Mouse (Mus musculus) erythroblast, embryonic 14.5 days (primary cell): ENCODE results near the gene Poll. TPM values are rescaled to one million over a fixed set of nuclear protein-coding genes. Genes with fewer than 3 reads are reported as not detected.

Source experiments
- H3K27me3 ChIP-seq: 2 replicates; pipeline ENCODE4 v1.6.1; 2012; ENCODE audit warnings: inconsistent platforms; ENCODE audit not compliant: control insufficient read depth
- H3K36me3 ChIP-seq: 2 replicates; pipeline ENCODE4 v1.6.1; 2012; ENCODE audit warnings: mild to moderate bottlenecking, inconsistent platforms; ENCODE audit not compliant: control insufficient read depth
- H3K4me1 ChIP-seq: 2 replicates; pipeline ENCODE4 v1.6.1; 2012; ENCODE audit warnings: inconsistent platforms; ENCODE audit not compliant: control insufficient read depth
- H3K4me3 ChIP-seq: replicated peaks from 2 replicates; pipeline ENCODE3; 2012; ENCODE audit warnings: moderate library complexity, mild to moderate bottlenecking, inconsistent platforms
- H3K9me3 ChIP-seq: 2 replicates; pipeline ENCODE4 v1.6.1; 2012; ENCODE audit warnings: low read length, inconsistent platforms, mixed read lengths; ENCODE audit not compliant: control insufficient read depth
- GATA1 ChIP-seq: IDR thresholded peaks from 2 replicates; pipeline ENCODE4 v1.6.1; 2012; ENCODE audit warnings: low read length, inconsistent platforms, mixed read lengths
- TAL1 ChIP-seq: IDR thresholded peaks from 3 replicates; pipeline ENCODE4 v1.6.1; 2012; ENCODE audit warnings: low read length, inconsistent platforms, mixed read lengths
- polyA plus RNA-seq: library from polyadenylated mRNA; stranded (reverse); fragments of >175 nt; gene quantifications from 2 replicates; pipeline ENCODE4 v1.2.3, GENCODE M21; 2012

The Poll gene
- polyA plus RNA-seq, 1 experiment: 0.28 TPM

- H3K4me3 ChIP-seq: peak overlapping the region; percentile 47
- TF ChIP-seq TAL1 (no peak), GATA1 (no peak)
- H3K36me3 ChIP-seq: no peaks in the 10 kb centered on the region; the same call in none of the 2 replicates
- peaks cover 12% of the 10 kb centered on the region for H3K9me3 ChIP-seq
- H3K27me3 ChIP-seq: peaks cover 56% of the 10 kb centered on the region
- peaks cover 66% of the 10 kb centered on the region for H3K4me1 ChIP-seq
Observed at GRCm38 (mm10) chr19:45544152-45544924, 16.0 kb downstream of the Poll start.

- H3K27me3 ChIP-seq: peaks cover 54% of the 10 kb centered on the region
- H3K4me1 ChIP-seq: peaks cover 59% of the 10 kb centered on the region
- no peaks in the 10 kb centered on the region for H3K36me3 ChIP-seq
- TF ChIP-seq GATA1: no peak
- TF ChIP-seq TAL1: no peak
- H3K9me3 ChIP-seq: no peaks in the 10 kb centered on the region
- peak overlapping the region; percentile 60 for H3K4me3 ChIP-seq
Observed at GRCm38 (mm10) chr19:45542061-45542460, 18.3 kb downstream of the Poll start.

GRCm38 (mm10) chr19:45541409-45542041, 18.8 kb downstream of the Poll start:
- H3K4me3 ChIP-seq: peak overlapping the region; percentile 60
- H3K36me3 ChIP-seq: no peaks in the 10 kb centered on the region
- no peaks in the 10 kb centered on the region for H3K9me3 ChIP-seq
- H3K4me1 ChIP-seq: peaks cover 56% of the 10 kb centered on the region
- TF ChIP-seq TAL1: no peak
- TF ChIP-seq GATA1: no peak
- H3K27me3 ChIP-seq: peaks cover 54% of the 10 kb centered on the region

GRCm38 (mm10) chr19:45540657-45541408, 19.5 kb downstream of the Poll start:
- TF ChIP-seq GATA1: no peak
- no peak for TF ChIP-seq TAL1
- Histone ChIP-seq H3K4me3 (peak overlapping the region; percentile 43), H3K9me3 (no peaks in the 10 kb centered on the region), H3K4me1 (peaks cover 54% of the 10 kb centered on the region), H3K27me3 (peaks cover 50% of the 10 kb centered on the region), H3K36me3 (no peaks in the 10 kb centered on the region)

GRCm38 (mm10) chr19:45537505-45537904, 22.8 kb downstream of the Poll start:
- H3K4me3 ChIP-seq: no peak overlapping the region
- peaks cover 20% of the 10 kb centered on the region for H3K27me3 ChIP-seq
- TF ChIP-seq TAL1 (no peak), GATA1 (no peak)
- H3K4me1 ChIP-seq: peaks cover 41% of the 10 kb centered on the region
- peaks cover under 1% of the 10 kb centered on the region; the same call in 1 of the 2 replicates for H3K36me3 ChIP-seq
- no peaks in the 10 kb centered on the region for H3K9me3 ChIP-seq

GRCm38 (mm10) chr19:45535929-45536328, 24.4 kb downstream of the Poll start:
- TF ChIP-seq GATA1 (no peak; the same call in 1 of the 2 replicates), TAL1 (no peak)
- Histone ChIP-seq H3K9me3 (no peaks in the 10 kb centered on the region), H3K36me3 (peaks cover 8% of the 10 kb centered on the region), H3K4me1 (peaks cover 29% of the 10 kb centered on the region), H3K27me3 (peaks cover 5% of the 10 kb centered on the region), H3K4me3 (no peak overlapping the region)

GRCm38 (mm10) chr19:45535214-45535735, 25.1 kb downstream of the Poll start:
- Histone ChIP-seq H3K4me1 (peaks cover 26% of the 10 kb centered on the region), H3K27me3 (no peaks in the 10 kb centered on the region), H3K9me3 (no peaks in the 10 kb centered on the region), H3K4me3 (no peak overlapping the region), H3K36me3 (peaks cover 14% of the 10 kb centered on the region)
- no peak for TF ChIP-seq GATA1
- no peak for TF ChIP-seq TAL1

GRCm38 (mm10) chr19:45533617-45534016, 26.7 kb downstream of the Poll start:
- H3K4me1 ChIP-seq: peaks cover 20% of the 10 kb centered on the region
- no peak overlapping the region for H3K4me3 ChIP-seq
- peaks cover 31% of the 10 kb centered on the region for H3K36me3 ChIP-seq
- H3K27me3 ChIP-seq: no peaks in the 10 kb centered on the region
- TF ChIP-seq GATA1: no peak
- TF ChIP-seq TAL1: no peak
- no peaks in the 10 kb centered on the region for H3K9me3 ChIP-seq

GRCm38 (mm10) chr19:45531554-45531953, 28.8 kb downstream of the Poll start:
- Histone ChIP-seq H3K4me3 (no peak overlapping the region), H3K4me1 (peaks cover 23% of the 10 kb centered on the region), H3K27me3 (no peaks in the 10 kb centered on the region), H3K9me3 (no peaks in the 10 kb centered on the region), H3K36me3 (peaks cover 52% of the 10 kb centered on the region)
- TF ChIP-seq TAL1 (no peak), GATA1 (no peak)
